Mouse (Mus musculus) E14TG2a.4 (cell line): ENCODE data around the gene Llgl1.

Experiments
- H3K27me3 ChIP-seq: 2 replicates; pipeline ENCODE4 v1.6.1; 2014; ENCODE audit warnings: low read length, control low read depth; ENCODE audit not compliant: insufficient read depth
- H3K36me3 ChIP-seq: 2 replicates; pipeline ENCODE4 v1.6.1; 2014; ENCODE audit warnings: low read length, control low read depth; ENCODE audit not compliant: insufficient read depth
- H3K4me1 ChIP-seq: replicated peaks from 2 replicates; pipeline ENCODE4 v1.6.1; 2014; ENCODE audit warnings: low read depth, low read length, control low read depth
- H3K4me3 ChIP-seq: replicated peaks from 2 replicates; pipeline ENCODE4 v1.5.1; 2014; ENCODE audit warnings: mild to moderate bottlenecking, low read length
- H3K9me3 ChIP-seq: 2 replicates; pipeline ENCODE4 v1.6.1; 2014; ENCODE audit warnings: low read length, control low read depth
- CTCF ChIP-seq: conservative IDR thresholded peaks from 2 replicates; pipeline ENCODE4 v1.5.1; 2014; ENCODE audit warnings: low read length
- POU5F1 ChIP-seq: IDR thresholded peaks from 2 replicates; pipeline ENCODE4 v1.6.1; 2014; ENCODE audit warnings: low read length, borderline replicate concordance

The Llgl1 gene

GRCm38 (mm10) chr11:60761681-60762080 lies 62.2 kb downstream of the Llgl1 start:
- Histone ChIP-seq H3K36me3 (peaks cover 56% of the 10 kb centered on the region), H3K9me3 (no peaks in the 10 kb centered on the region), H3K4me3 (no peak overlapping the region), H3K4me1 (0 out of 2 replicates have a peak, but pooled peaks cover 3% of the 10 kb centered on the region), H3K27me3 (no peaks in the 10 kb centered on the region)
- TF ChIP-seq CTCF (no peak), POU5F1 (no peak)
